Mouse (Mus musculus) layer of hippocampus, adult 2 months (tissue): ENCODE results near the gene Farp2. TPM values are rescaled to one million over a fixed set of nuclear protein-coding genes. Genes with fewer than 3 reads are reported as not detected.

Source experiments
- DNase-seq, 2 experiments: peaks; one replicate each; pipeline ENCODE4 v3.0.0; 2022; ENCODE audit warnings: low spot score in 2 of 2
- H3K27ac ChIP-seq: fragments of 200-600 bp; 2 replicates; pipeline ENCODE4 v1.8.1; 2022
- H3K4me3 ChIP-seq: fragments of 200-600 bp; 2 replicates; pipeline ENCODE4 v1.8.1; 2022; ENCODE audit warnings: mild to moderate bottlenecking
- CTCF ChIP-seq: fragments of 200-600 bp; conservative IDR thresholded peaks from 2 replicates; pipeline ENCODE4 v1.8.1; 2022; ENCODE audit warnings: antibody characterized with exemption, mild to moderate bottlenecking, moderate library complexity
- total RNA-seq, 2 experiments: library from RNA; stranded (reverse); gene quantifications; 2 replicates each; pipeline ENCODE4 v1.2.3; 2021

Farp2 gene
- total RNA-seq, 2 experiments from 2014 or later = 12.0 to 12.6 TPM

DNA sequence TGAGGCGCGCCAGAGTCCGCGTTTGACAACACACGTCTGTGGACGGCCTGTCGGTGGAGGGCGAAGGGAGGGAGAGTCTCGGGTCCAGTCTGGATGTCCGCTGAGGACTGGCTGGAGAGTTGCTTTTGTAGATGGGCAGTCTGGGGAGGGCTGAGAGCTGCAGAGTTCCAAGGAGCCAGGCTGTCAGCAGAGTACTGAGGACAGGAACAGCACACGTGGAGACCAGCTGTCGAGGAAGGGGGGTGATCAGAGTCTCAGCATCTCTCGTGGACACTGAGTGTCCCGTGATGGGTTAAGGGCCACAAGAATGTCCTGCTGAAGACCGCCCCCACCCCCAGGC is 442 bp downstream of the Farp2 start:
- DNase-seq = no peak
- peak overlapping the region; percentile 83 for H3K27ac ChIP-seq
- no peak for TF ChIP-seq CTCF
- H3K4me3 ChIP-seq = peak overlapping the region; percentile 88

DNA sequence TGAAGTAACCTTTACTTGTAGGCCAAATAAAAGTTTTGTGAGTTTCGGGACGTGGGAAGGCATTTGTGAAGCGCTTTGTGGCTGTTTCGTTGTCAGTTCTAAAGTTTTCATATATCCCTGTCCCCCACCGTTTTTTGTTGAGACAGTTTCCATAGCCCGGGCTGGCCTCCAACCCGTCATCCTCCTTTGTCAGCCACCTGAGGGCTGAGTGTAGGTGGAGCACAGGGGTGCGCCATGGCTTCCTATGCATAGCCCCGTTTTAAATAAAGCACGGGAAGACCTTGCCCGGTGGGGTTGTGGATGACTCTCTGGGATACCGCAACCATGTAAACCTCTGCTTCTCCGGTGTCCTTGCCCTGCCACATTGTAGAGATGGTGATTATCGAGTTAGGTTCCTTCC is 1.3 kb downstream of the Farp2 start:
- no peak for TF ChIP-seq CTCF
- H3K4me3 ChIP-seq = no peak overlapping the region; the same call in 1 of the 2 replicates
- H3K27ac ChIP-seq = no peak overlapping the region
- DNase-seq = no peak

- Histone ChIP-seq H3K27ac (no peak overlapping the region), H3K4me3 (no peak overlapping the region)
- DNase-seq = no peak
- TF ChIP-seq CTCF = no peak
Measured at GRCm38 (mm10) chr1:93521491-93521890, 9.6 kb downstream of the Farp2 start.

GRCm38 (mm10) chr1:93522325-93522724 is 10.4 kb downstream of the Farp2 start:
- Histone ChIP-seq H3K27ac (no peak overlapping the region), H3K4me3 (no peak overlapping the region)
- no peak for TF ChIP-seq CTCF
- DNase-seq = no peak

DNA sequence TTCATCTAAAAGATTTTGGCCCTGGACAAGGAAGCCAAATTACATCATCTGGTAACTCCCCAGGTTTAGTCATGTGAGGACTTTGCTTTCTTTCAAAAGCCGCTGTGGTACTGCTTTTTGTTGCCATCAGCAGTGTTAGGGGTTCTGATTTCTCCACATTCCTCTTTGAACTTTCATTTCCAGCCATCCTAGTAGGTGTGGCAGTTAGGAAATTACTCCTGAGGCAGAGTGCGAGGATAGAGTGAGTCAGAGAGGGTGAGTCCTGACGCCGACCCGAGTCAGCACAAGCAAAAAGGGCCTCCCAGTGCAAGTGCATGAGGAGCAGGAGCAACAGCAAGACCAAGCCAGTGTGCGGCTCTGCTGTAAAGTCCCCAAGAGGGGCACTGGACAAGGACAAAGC is 17.9 kb downstream of the Farp2 start:
- no peak for TF ChIP-seq CTCF
- Histone ChIP-seq H3K27ac (no peak overlapping the region), H3K4me3 (no peak overlapping the region)
- no peak for DNase-seq

DNA sequence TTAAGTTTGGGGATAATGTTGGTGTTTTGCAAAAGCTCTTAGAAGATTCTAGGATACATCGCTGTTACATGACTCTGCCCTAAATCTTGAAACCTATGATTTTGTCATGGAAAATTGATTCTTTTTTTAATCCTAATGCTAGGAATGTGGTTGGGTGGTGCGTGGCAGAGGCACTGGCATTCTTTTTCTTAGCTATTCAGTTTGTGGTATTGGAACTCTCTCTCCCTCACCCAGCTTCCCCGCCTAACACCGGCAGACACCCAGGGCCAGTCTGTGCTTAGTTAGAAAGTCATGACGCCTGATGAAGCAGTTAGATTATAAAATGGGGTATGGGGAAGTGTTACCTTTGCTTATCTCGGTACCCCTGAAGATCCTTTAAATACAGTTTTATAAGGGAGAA is 25.3 kb downstream of the Farp2 start:
- Histone ChIP-seq H3K4me3 (no peak overlapping the region), H3K27ac (no peak overlapping the region)
- no peak for TF ChIP-seq CTCF
- no peak for DNase-seq

- no peak for DNase-seq
- TF ChIP-seq CTCF = peak; percentile 29; the same call in 1 of the 2 replicates
- Histone ChIP-seq H3K27ac (no peak overlapping the region), H3K4me3 (no peak overlapping the region)
Measured at GRCm38 (mm10) chr1:93543196-93543595, 31.3 kb downstream of the Farp2 start.

GRCm38 (mm10) chr1:93547286-93547685 is 35.4 kb downstream of the Farp2 start:
- Histone ChIP-seq H3K4me3 (no peak overlapping the region), H3K27ac (no peak overlapping the region)
- TF ChIP-seq CTCF = no peak
- no peak for DNase-seq

GRCm38 (mm10) chr1:93551427-93551826 is 39.5 kb downstream of the Farp2 start:
- no peak for DNase-seq
- TF ChIP-seq CTCF = no peak
- Histone ChIP-seq H3K27ac (no peak overlapping the region), H3K4me3 (no peak overlapping the region)

DNA sequence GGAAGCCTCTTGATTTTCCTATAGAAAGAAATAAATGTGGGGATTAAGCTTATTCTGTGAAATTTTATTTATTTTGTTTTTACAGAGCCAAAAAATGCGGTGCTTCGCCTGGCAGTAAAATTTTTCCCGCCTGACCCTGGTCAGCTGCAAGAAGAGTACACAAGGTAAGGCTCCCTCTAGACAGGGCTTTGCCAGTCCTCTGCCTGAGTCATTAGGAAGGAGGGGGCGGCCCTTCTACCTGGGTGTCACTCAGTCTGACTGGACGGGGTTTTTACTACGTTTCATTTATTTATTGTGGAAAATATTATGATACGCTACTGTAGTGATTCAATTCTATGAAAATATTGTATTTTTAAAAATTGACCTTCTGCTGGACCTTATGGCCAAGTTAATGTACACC is 51.3 kb downstream of the Farp2 start:
- no peak for DNase-seq
- H3K4me3 ChIP-seq = no peak overlapping the region
- H3K27ac ChIP-seq = no peak overlapping the region
- no peak for TF ChIP-seq CTCF

DNA sequence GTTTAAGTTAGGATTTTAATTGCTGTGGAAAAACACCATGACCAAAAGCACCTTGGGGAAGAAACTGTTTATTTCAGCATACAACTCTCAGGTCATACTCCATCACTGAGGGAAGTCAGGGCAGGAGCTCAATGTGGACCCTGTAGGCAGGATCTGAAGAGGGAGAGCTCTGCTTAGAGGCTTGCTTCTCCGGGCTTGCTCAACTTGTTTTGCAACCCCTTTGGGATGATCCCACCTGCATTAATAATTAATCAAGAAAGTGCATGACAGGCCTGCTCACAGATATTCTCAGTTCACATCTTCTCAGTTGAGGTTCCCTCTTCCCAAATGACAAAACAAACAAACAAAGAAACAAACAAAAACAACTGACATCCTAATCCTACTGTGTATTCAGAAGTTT is 51.8 kb downstream of the Farp2 start:
- TF ChIP-seq CTCF = no peak
- Histone ChIP-seq H3K4me3 (no peak overlapping the region), H3K27ac (no peak overlapping the region)
- no peak for DNase-seq

DNA sequence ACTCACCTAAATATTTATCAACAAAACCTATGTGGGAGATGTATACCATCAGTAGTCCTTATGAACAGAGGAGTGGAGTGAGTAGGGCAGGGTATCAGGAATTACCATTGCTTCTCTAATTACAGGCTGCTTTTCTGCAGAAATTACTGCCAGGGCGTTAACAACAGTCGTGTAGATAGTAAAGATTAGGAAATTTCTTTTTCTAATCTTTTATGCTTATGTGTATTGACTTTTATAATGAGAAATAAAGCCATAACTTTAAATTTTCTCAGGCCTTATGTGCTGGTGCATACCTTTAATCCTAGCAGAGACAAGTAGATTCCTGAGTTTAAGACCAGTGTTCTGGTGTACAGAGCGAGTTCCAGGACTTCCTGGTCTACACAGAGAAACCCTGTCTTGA is 52.9 kb downstream of the Farp2 start:
- no peak for TF ChIP-seq CTCF
- DNase-seq = no peak
- Histone ChIP-seq H3K27ac (no peak overlapping the region), H3K4me3 (no peak overlapping the region)

- Histone ChIP-seq H3K27ac (0 out of 2 replicates have a peak overlapping the region, but pooled peaks have one; percentile 3), H3K4me3 (no peak overlapping the region)
- TF ChIP-seq CTCF = no peak
- no peak for DNase-seq
Measured at GRCm38 (mm10) chr1:93567013-93567412, 55.1 kb downstream of the Farp2 start.

- DNase-seq = no peak
- 0 out of 2 replicates have a peak overlapping the region, but pooled peaks have one; percentile 3 for H3K27ac ChIP-seq
- H3K4me3 ChIP-seq = no peak overlapping the region
- TF ChIP-seq CTCF = no peak
Measured at GRCm38 (mm10) chr1:93567717-93568497, 56.0 kb downstream of the Farp2 start.
